Mouse (Mus musculus): Measurements from ENCODE around the gene Scin.

GRCm38 (mm10) chr12:40140706-40141105, 6.7 kb upstream of the Scin start:
- TF ChIP-seq CTCF (IDR thresholded peaks at IDR 0.05; ENCODE audit: control insufficient read depth, insufficient read depth, insufficient replicate concordance, low read depth, low read length): no peak
- no peak for TF ChIP-seq POLR2A (IDR thresholded peaks at IDR 0.05; ENCODE audit: control insufficient read depth, low read depth, low read length)

Data from testis, adult 2 months (tissue).